ENCODE assay signal across 8 mouse cellular contexts in genomic region chr15:79140866-79141565, GRCm38 (mm10). TPM values are rescaled to one million over a fixed set of nuclear protein-coding genes. Genes with fewer than 3 reads are reported as not detected.
DNase-seq lines count a peak whose midpoint lies in the region; ATAC-seq lines count a peak whose summit lies in the region.

Gene Polr2f, plus strand, starts transcription at chr15:79141009.
Gene 1700088E04Rik, minus strand, starts transcription at chr15:79141253.

- no peaks in the 10 kb centered on the region for H3K27me3 ChIP-seq in hindbrain, embryonic 11.5 days (ENCODE audit: control insufficient read depth, insufficient read depth, low read length)

- peak within 1 kb of the TSS; percentile 67 for H3K4me2 ChIP-seq in hindbrain, embryonic 11.5 days (replicated peaks; ENCODE audit: low read depth, low read length)

- H3K27ac ChIP-seq in hindbrain, embryonic 11.5 days (ENCODE audit: low read depth, low read length): no peak within 1 kb of the TSS

- ATAC-seq in hindbrain, embryonic 11.5 days (ENCODE audit: low FRiP score): peak; percentile 89

- 0 out of 2 replicates have a peak, but pooled peaks cover 2% of the 10 kb centered on the region for H3K4me1 ChIP-seq in hindbrain, embryonic 11.5 days (replicated peaks; ENCODE audit: control insufficient read depth, insufficient read depth, low read length)

- H3K36me3 ChIP-seq in hindbrain, embryonic 11.5 days (ENCODE audit: control insufficient read depth, insufficient read depth, low read length): 0 out of 2 replicates have a peak, but pooled peaks cover 3% of the 10 kb centered on the region

- peak; percentile 91 for DNase-seq in Muller cell, postnatal 12 days (ENCODE audit: inconsistent ontology term)
- peak; percentile 94 for DNase-seq in cerebellum, adult 9-11 months
- DNase-seq in frontal cortex, adult 2 months (ENCODE audit: extremely low spot score in 1 of 2, low spot score in 1 of 2): peak; percentile 88 to 98
- DNase-seq in hindbrain, embryonic 11.5 days (ENCODE audit: low spot score): peak; percentile 99
- peak; percentile 94 to 96 for DNase-seq in layer of hippocampus, postnatal 10 days (ENCODE audit: low spot score in 2 of 2)
- DNase-seq in lung, postnatal 10 days: peak; percentile 96
- peak; percentile 95 for DNase-seq in ovary, postnatal 36 days (ENCODE audit: low spot score)
- DNase-seq in thymus, postnatal 25 days: peak; percentile 95

- no peaks in the 10 kb centered on the region for H3K9me3 ChIP-seq in hindbrain, embryonic 11.5 days (ENCODE audit: control insufficient read depth, low read length)

- peak within 1 kb of the TSS; percentile 67 for H3K9ac ChIP-seq in hindbrain, embryonic 11.5 days (ENCODE audit: low read depth, low read length)

- peak within 1 kb of the TSS; percentile 77 for H3K4me3 ChIP-seq in hindbrain, embryonic 11.5 days (ENCODE audit: low read depth, low read length)

- WGBS in hindbrain, embryonic 11.5 days: under 1% methylated on average over 57 of the region's 57 CpGs

RNA-seq across cellular contexts. Expression of gene Polr2f, which starts in this region (rescaled TPM):
- polyA plus RNA-seq in frontal cortex, adult 2 months (2012; rRNA removed): 159 and 176 TPM in 2 replicates
- 336 and 363 TPM in 2 replicates for polyA plus RNA-seq in hindbrain, embryonic 11.5 days (2014; fragmentation: Nextera tagmentation; extraction: Ambion mirVana)
- 100 to 1,000 TPM; 120 to 138 TPM for total RNA-seq in layer of hippocampus, postnatal 10 days (2021)

RNA-seq across cellular contexts. Expression of gene 1700088E04Rik, which starts in this region (rescaled TPM):
- 15.0 and 18.6 TPM in 2 replicates for polyA plus RNA-seq in frontal cortex, adult 2 months (2012; rRNA removed)
- 13.5 and 15.0 TPM in 2 replicates for polyA plus RNA-seq in hindbrain, embryonic 11.5 days (2014; fragmentation: Nextera tagmentation; extraction: Ambion mirVana)
- 10 to 100 TPM; 14.7 to 15.4 TPM for total RNA-seq in layer of hippocampus, postnatal 10 days (2021)
